17 mouse cellular contexts compared by ENCODE assay signal in the genomic region with DNA sequence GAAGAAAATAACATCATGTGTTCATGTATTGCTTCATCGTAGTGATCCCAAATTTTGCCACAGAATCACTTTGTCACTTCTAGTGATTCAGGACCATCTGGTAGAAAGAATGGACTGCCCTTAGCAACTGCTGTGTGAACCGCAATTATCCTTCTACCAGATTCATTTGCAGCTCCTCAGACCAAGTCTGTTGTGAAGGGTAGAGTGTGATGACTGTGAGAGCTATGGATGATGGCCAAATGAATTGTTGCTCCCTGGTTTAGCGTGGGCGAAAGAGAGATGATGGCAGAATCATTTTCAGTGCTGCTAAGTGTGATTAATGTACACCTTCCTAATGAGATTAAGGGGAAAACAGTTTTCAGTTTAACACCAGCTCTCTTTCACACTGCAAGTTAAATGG.
A peak's percentile ranks its signal among the peaks of the same experiment; 100 is the strongest.
DNase-seq lines count a peak whose midpoint lies in the region; ATAC-seq lines count a peak whose summit lies in the region.
"Had no signal": no experiment of that assay in that cellular context is flagged by ENCODE, and none has a peak within 500 bp of the region (broad histone marks: within the 10 kb centered on the region; RNA-seq: fewer than 3 reads in every experiment).

No protein-coding gene starts in this region.

- H3K4me1 ChIP-seq in liver, embryonic 11.5 days (replicated peaks; ENCODE audit: control insufficient read depth, insufficient read depth, low read length): no peaks in the 10 kb centered on the region
- H3K4me1 ChIP-seq: heart, embryonic 13.5 days; hindbrain, embryonic 10.5 days; neural tube, embryonic 13.5 days had no signal

- H3K9me3 ChIP-seq in liver, embryonic 11.5 days (ENCODE audit: control insufficient read depth, low read length): no peaks in the 10 kb centered on the region
- H3K9me3 ChIP-seq: heart, embryonic 13.5 days; hindbrain, embryonic 10.5 days; neural tube, embryonic 13.5 days had no signal

- H3K4me2 ChIP-seq in liver, embryonic 11.5 days: no peak overlapping the region
- H3K4me2 ChIP-seq: heart, embryonic 13.5 days; neural tube, embryonic 13.5 days had no signal

- DNase-seq in cerebellum, adult 11-12 months: peak; percentile 15
- peak; percentile 2 to 18 for DNase-seq in left cerebral cortex, adult 18-20 months (ENCODE audit: low spot score in 2 of 2)
- DNase-seq in left cerebral cortex, postnatal 4 days: no peak
- DNase-seq in cerebellum, adult 9-10 months: peak; percentile 42
- peak; percentile 45 for DNase-seq in layer of hippocampus, adult 9-10 months (ENCODE audit: low spot score)
- no peak for DNase-seq in liver, embryonic 11.5 days (ENCODE audit: low spot score)
- no peak for DNase-seq in gastrocnemius, postnatal 25 days
- DNase-seq: adrenal gland, postnatal 10 days; gastrocnemius, postnatal 36 days; kidney, adult 18-20 months; thymus, postnatal 14 days had no signal

- H3K27me3 ChIP-seq in liver, embryonic 11.5 days (replicated peaks; ENCODE audit: control insufficient read depth, insufficient read depth, low read length): no peaks in the 10 kb centered on the region
- H3K27me3 ChIP-seq: heart, embryonic 13.5 days; neural tube, embryonic 13.5 days had no signal

- intact Hi-C loops in left cerebral cortex, postnatal 4 days (cut with DNase I): no loop called here

- 80% methylated on average over 4 of the region's 4 CpGs for WGBS in liver, embryonic 11.5 days

- H3K36me3 ChIP-seq in liver, embryonic 11.5 days (ENCODE audit: control insufficient read depth, insufficient read depth, low read length): no peaks in the 10 kb centered on the region
- H3K36me3 ChIP-seq: heart, embryonic 13.5 days; hindbrain, embryonic 10.5 days; neural tube, embryonic 13.5 days had no signal

- no peak overlapping the region for H3K27ac ChIP-seq in liver, embryonic 11.5 days (ENCODE audit: low read depth, low read length)
- H3K27ac ChIP-seq: heart, embryonic 13.5 days; hindbrain, embryonic 10.5 days; macrophage; neural tube, embryonic 13.5 days had no signal

- no peak overlapping the region for H3K9ac ChIP-seq in liver, embryonic 11.5 days (ENCODE audit: low read depth, low read length)
- H3K9ac ChIP-seq: heart, embryonic 13.5 days; neural tube, embryonic 13.5 days had no signal

- H3K4me3 ChIP-seq in liver, embryonic 11.5 days (ENCODE audit: low read depth, low read length): no peak overlapping the region
- H3K4me3 ChIP-seq: heart, embryonic 13.5 days; hindbrain, embryonic 10.5 days; neural tube, embryonic 13.5 days had no signal

- ATAC-seq in cerebellum, adult (ENCODE audit: insufficient number of reproducible peaks, low FRiP score, low TSS enrichment): no peak; the same call in 1 of the 2 replicates
- no peak for ATAC-seq in liver, embryonic 11.5 days (replicated peaks; ENCODE audit: low FRiP score)
- ATAC-seq: midbrain, embryonic 16.5 days had no signal

Comparison
In these comparisons a context has a peak if more than half of its experiments do, and no peak if none do; other contexts are left out.
1. DNase-seq: peak in cerebellum, adult 11-12 months (single experiment), left cerebral cortex, adult 18-20 months (2 of 2), cerebellum, adult 9-10 months (single experiment) and layer of hippocampus, adult 9-10 months (single experiment); none in left cerebral cortex, postnatal 4 days (single experiment), liver, embryonic 11.5 days (single experiment) and gastrocnemius, postnatal 25 days (single experiment).